Mouse (Mus musculus) kidney, embryonic 15.5 days (tissue): Measurements from ENCODE around the gene Syce1. TPM values are rescaled to one million over a fixed set of nuclear protein-coding genes. Genes with fewer than 3 reads are reported as not detected.

Source experiments
- ATAC-seq: fragments of 200-750 bp; cut with Nextera tagmentation; replicated peaks from 2 replicates; pipeline ENCODE4 v1.8.0; 2017; ENCODE audit warnings: moderate TSS enrichment; ENCODE audit not compliant: low FRiP score
- H3K27ac ChIP-seq: fragments of 300-500 bp; sonication (generic); 2 replicates; pipeline ENCODE4 v1.5.1; 2015; ENCODE audit warnings: mild to moderate bottlenecking, inconsistent platforms
- H3K27me3 ChIP-seq: fragments of 300-500 bp; sonication (generic); 2 replicates; pipeline ENCODE4 v1.6.1; 2015; ENCODE audit warnings: inconsistent platforms
- H3K36me3 ChIP-seq: fragments of 300-500 bp; sonication (generic); 2 replicates; pipeline ENCODE4 v1.6.1; 2015; ENCODE audit warnings: inconsistent platforms
- H3K4me1 ChIP-seq: fragments of 300-500 bp; sonication (generic); 2 replicates; pipeline ENCODE4 v1.6.1; 2015; ENCODE audit warnings: inconsistent platforms
- H3K4me2 ChIP-seq: fragments of 300-500 bp; sonication (generic); 2 replicates; pipeline ENCODE4 v1.6.1; 2015; ENCODE audit warnings: moderate library complexity, mild to moderate bottlenecking, inconsistent platforms
- H3K4me3 ChIP-seq: fragments of 300-500 bp; sonication (generic); replicated peaks from 2 replicates; pipeline ENCODE4 v1.5.1; 2015; ENCODE audit warnings: mild to moderate bottlenecking, inconsistent platforms
- H3K9ac ChIP-seq: fragments of 300-500 bp; sonication (generic); 2 replicates; pipeline ENCODE4 v1.6.1; 2015; ENCODE audit warnings: mild to moderate bottlenecking, inconsistent platforms
- H3K9me3 ChIP-seq: fragments of 300-500 bp; sonication (generic); replicated peaks from 2 replicates; pipeline ENCODE4 v1.6.1; 2016; ENCODE audit warnings: inconsistent platforms
- WGBS: fragments of 180-500 bp; shearing (Covaris S2); methylation state at CpG from one replicate; pipeline ENCODE4 v1.1.7; 2015; ENCODE audit warnings: mixed read lengths; 5-methylcytosine and 5-hydroxymethylcytosine counted together
- polyA plus RNA-seq: library from polyadenylated mRNA; unstranded; fragments of >200 nt; fragmentation: Nextera tagmentation; extraction: Ambion mirVana; gene quantifications from 2 replicates; pipeline ENCODE4 v1.2.1, GENCODE M21; 2015

Syce1 gene
- polyA plus RNA-seq, result 0.10 and 0.22 TPM in 2 replicates

- H3K4me2 ChIP-seq, result no peak within 1 kb of the TSS
- no peaks in the 10 kb centered on the region for H3K36me3 ChIP-seq
- H3K4me3 ChIP-seq, result no peak within 1 kb of the TSS
- ATAC-seq, result no peak
- H3K27ac ChIP-seq, result no peak within 1 kb of the TSS
- no peak within 1 kb of the TSS for H3K9ac ChIP-seq
- H3K27me3 ChIP-seq, result no peaks in the 10 kb centered on the region
- no peaks in the 10 kb centered on the region for H3K9me3 ChIP-seq
- WGBS, result 84% methylated on average over 33 of the region's 33 CpGs
- H3K4me1 ChIP-seq, result no peaks in the 10 kb centered on the region
These were observed at the start of gene Syce1 for GRCm38 (mm10) chr7:140787406-140788052. Gene Syce1, minus strand, starts transcription at chr7:140787852.

GRCm38 (mm10) chr7:140836243-140837115, 48.8 kb upstream of the Syce1 start:
- WGBS, result 83% methylated on average over 9 of the region's 9 CpGs
- no peak overlapping the region for H3K4me3 ChIP-seq
- no peaks in the 10 kb centered on the region for H3K4me1 ChIP-seq
- H3K9me3 ChIP-seq, result no peaks in the 10 kb centered on the region
- H3K36me3 ChIP-seq, result no peaks in the 10 kb centered on the region
- no peak for ATAC-seq
- H3K27me3 ChIP-seq, result peaks cover 20% of the 10 kb centered on the region
- no peak overlapping the region for H3K27ac ChIP-seq
- no peak overlapping the region for H3K4me2 ChIP-seq
- no peak overlapping the region for H3K9ac ChIP-seq

GRCm38 (mm10) chr7:140835758-140836087, 48.1 kb upstream of the Syce1 start:
- Histone ChIP-seq H3K4me2 (no peak overlapping the region), H3K27me3 (peaks cover 13% of the 10 kb centered on the region; the same call in 1 of the 2 replicates), H3K27ac (no peak overlapping the region), H3K4me3 (no peak overlapping the region), H3K4me1 (no peaks in the 10 kb centered on the region), H3K9ac (no peak overlapping the region), H3K36me3 (no peaks in the 10 kb centered on the region), H3K9me3 (no peaks in the 10 kb centered on the region)
- 80% methylated on average over 2 of the region's 2 CpGs for WGBS
- no peak for ATAC-seq

- Histone ChIP-seq H3K4me2 (no peak within 1 kb of the TSS), H3K4me3 (no peak within 1 kb of the TSS), H3K4me1 (no peaks in the 10 kb centered on the region), H3K9ac (no peak within 1 kb of the TSS), H3K9me3 (no peaks in the 10 kb centered on the region), H3K27me3 (peaks cover 8% of the 10 kb centered on the region; the same call in 1 of the 2 replicates), H3K27ac (no peak within 1 kb of the TSS), H3K36me3 (no peaks in the 10 kb centered on the region)
- ATAC-seq, result no peak; the same call in 1 of the 2 replicates
- WGBS, result 49% methylated on average over 20 of the region's 20 CpGs
These were observed 47.5 kb upstream of the Syce1 start, which contains the start of gene Urah for GRCm38 (mm10) chr7:140834968-140835757. Gene Urah, plus strand, starts transcription at chr7:140835018.

- no peaks in the 10 kb centered on the region for H3K9me3 ChIP-seq
- H3K27me3 ChIP-seq, result no peaks in the 10 kb centered on the region; the same call in 1 of the 2 replicates
- WGBS, result 86% methylated on average over 4 of the region's 4 CpGs
- no peak overlapping the region for H3K27ac ChIP-seq
- H3K9ac ChIP-seq, result no peak overlapping the region
- no peak overlapping the region for H3K4me2 ChIP-seq
- ATAC-seq, result no peak
- H3K4me1 ChIP-seq, result no peaks in the 10 kb centered on the region
- no peaks in the 10 kb centered on the region for H3K36me3 ChIP-seq
- H3K4me3 ChIP-seq, result no peak overlapping the region
These were observed 45.7 kb upstream of the Syce1 start for GRCm38 (mm10) chr7:140833341-140833740.

GRCm38 (mm10) chr7:140831447-140831846, 43.8 kb upstream of the Syce1 start:
- Histone ChIP-seq H3K4me1 (no peaks in the 10 kb centered on the region), H3K27me3 (peaks cover 5% of the 10 kb centered on the region; the same call in 1 of the 2 replicates), H3K9me3 (no peaks in the 10 kb centered on the region), H3K4me3 (no peak overlapping the region), H3K4me2 (no peak overlapping the region), H3K9ac (no peak overlapping the region), H3K36me3 (no peaks in the 10 kb centered on the region), H3K27ac (no peak overlapping the region)
- 62% methylated on average over 6 of the region's 6 CpGs for WGBS
- ATAC-seq, result no peak

- H3K9me3 ChIP-seq, result no peaks in the 10 kb centered on the region
- no peaks in the 10 kb centered on the region for H3K4me1 ChIP-seq
- no peak overlapping the region for H3K4me2 ChIP-seq
- H3K4me3 ChIP-seq, result no peak overlapping the region
- no peak overlapping the region for H3K9ac ChIP-seq
- peaks cover 7% of the 10 kb centered on the region; the same call in 1 of the 2 replicates for H3K27me3 ChIP-seq
- H3K36me3 ChIP-seq, result no peaks in the 10 kb centered on the region
- no peak; the same call in 1 of the 2 replicates for ATAC-seq
- 30% methylated on average over 8 of the region's 8 CpGs for WGBS
- no peak overlapping the region for H3K27ac ChIP-seq
These were observed 40.7 kb upstream of the Syce1 start for GRCm38 (mm10) chr7:140828171-140828881.

- peaks cover 7% of the 10 kb centered on the region; the same call in 1 of the 2 replicates for H3K27me3 ChIP-seq
- H3K4me1 ChIP-seq, result peaks cover 10% of the 10 kb centered on the region
- no peaks in the 10 kb centered on the region for H3K36me3 ChIP-seq
- H3K27ac ChIP-seq, result no peak overlapping the region
- H3K4me2 ChIP-seq, result no peak overlapping the region
- no peak overlapping the region for H3K4me3 ChIP-seq
- no peak for ATAC-seq
- H3K9me3 ChIP-seq, result no peaks in the 10 kb centered on the region
- H3K9ac ChIP-seq, result no peak overlapping the region
- 90% methylated on average over 4 of the region's 4 CpGs for WGBS
These were observed 35.1 kb upstream of the Syce1 start for GRCm38 (mm10) chr7:140822731-140823130.

GRCm38 (mm10) chr7:140821653-140822329, 34.1 kb upstream of the Syce1 start, which contains the start of gene Zfp941:
Gene Zfp941, minus strand, starts transcription at chr7:140822178.
- ATAC-seq, result peak; percentile 85
- peak within 1 kb of the TSS; percentile 42 for H3K9ac ChIP-seq

GRCm38 (mm10) chr7:140821305-140821652, 33.6 kb upstream of the Syce1 start:
- WGBS, result 54% methylated on average over 5 of the region's 5 CpGs
- Histone ChIP-seq H3K9me3 (no peaks in the 10 kb centered on the region), H3K27me3 (no peaks in the 10 kb centered on the region), H3K36me3 (no peaks in the 10 kb centered on the region), H3K9ac (peak overlapping the region; percentile 42; the same call in 1 of the 2 replicates), H3K4me2 (peak overlapping the region; percentile 90), H3K4me1 (peaks cover 10% of the 10 kb centered on the region), H3K4me3 (peak overlapping the region; percentile 56), H3K27ac (no peak overlapping the region)
- 0 out of 2 replicates have a peak, but pooled peaks have one; percentile 22 for ATAC-seq

More at GRCm38 (mm10) chr7:140821653-140822329, 34.1 kb upstream of the Syce1 start, which contains the start of gene Zfp941:
- Histone ChIP-seq H3K4me3 (peak within 1 kb of the TSS; percentile 56), H3K4me2 (peak within 1 kb of the TSS; percentile 90), H3K4me1 (peaks cover 10% of the 10 kb centered on the region), H3K27me3 (peaks cover 5% of the 10 kb centered on the region; the same call in 1 of the 2 replicates), H3K9me3 (no peaks in the 10 kb centered on the region), H3K27ac (no peak within 1 kb of the TSS), H3K36me3 (no peaks in the 10 kb centered on the region)
- WGBS, result 2% methylated on average over 21 of the region's 21 CpGs

- Histone ChIP-seq H3K27me3 (no peaks in the 10 kb centered on the region), H3K9me3 (no peaks in the 10 kb centered on the region), H3K4me3 (no peak overlapping the region), H3K36me3 (no peaks in the 10 kb centered on the region), H3K9ac (no peak overlapping the region), H3K4me1 (peaks cover 10% of the 10 kb centered on the region), H3K27ac (no peak overlapping the region), H3K4me2 (no peak overlapping the region)
- ATAC-seq, result no peak
- WGBS, result 63% methylated on average over 4 of the region's 4 CpGs
These were observed 32.5 kb upstream of the Syce1 start for GRCm38 (mm10) chr7:140820173-140820572.
